Mouse (Mus musculus): ENCODE results near the gene Cdk15.
A peak's percentile ranks its signal among the peaks of the same experiment; 100 is the strongest.

- TF ChIP-seq CTCF (IDR thresholded peaks at IDR 0.05; ENCODE audit: low read depth) (peak; percentile 23; the same call in 1 of the 2 replicates), EP300 (optimal IDR thresholded peaks at IDR 0.05) (no peak)
These were observed 19.8 kb upstream of the Cdk15 start, which contains the start of gene Als2 for GRCm38 (mm10) chr1:59236856-59237441.

Measured in stomach, postnatal 0 days (tissue).